Mouse (Mus musculus) thymus, postnatal 0 days (tissue): Measurements from ENCODE around the gene Ptpn21. TPM values are rescaled to one million over a fixed set of nuclear protein-coding genes. Genes with fewer than 3 reads are reported as not detected.

Source experiments
- DNase-seq: peaks from one replicate; pipeline ENCODE4 v3.0.0-alpha.2; 2015; ENCODE audit warnings: low spot score
- polyA plus RNA-seq: library from polyadenylated mRNA; unstranded; fragments of >200 nt; fragmentation: Nextera tagmentation; extraction: Ambion mirVana; gene quantifications from 2 replicates; pipeline ENCODE4 v1.2.1, GENCODE M21; 2015

The Ptpn21 gene
- polyA plus RNA-seq, 1 experiment from 2014 or later = 1.6 TPM

DNA sequence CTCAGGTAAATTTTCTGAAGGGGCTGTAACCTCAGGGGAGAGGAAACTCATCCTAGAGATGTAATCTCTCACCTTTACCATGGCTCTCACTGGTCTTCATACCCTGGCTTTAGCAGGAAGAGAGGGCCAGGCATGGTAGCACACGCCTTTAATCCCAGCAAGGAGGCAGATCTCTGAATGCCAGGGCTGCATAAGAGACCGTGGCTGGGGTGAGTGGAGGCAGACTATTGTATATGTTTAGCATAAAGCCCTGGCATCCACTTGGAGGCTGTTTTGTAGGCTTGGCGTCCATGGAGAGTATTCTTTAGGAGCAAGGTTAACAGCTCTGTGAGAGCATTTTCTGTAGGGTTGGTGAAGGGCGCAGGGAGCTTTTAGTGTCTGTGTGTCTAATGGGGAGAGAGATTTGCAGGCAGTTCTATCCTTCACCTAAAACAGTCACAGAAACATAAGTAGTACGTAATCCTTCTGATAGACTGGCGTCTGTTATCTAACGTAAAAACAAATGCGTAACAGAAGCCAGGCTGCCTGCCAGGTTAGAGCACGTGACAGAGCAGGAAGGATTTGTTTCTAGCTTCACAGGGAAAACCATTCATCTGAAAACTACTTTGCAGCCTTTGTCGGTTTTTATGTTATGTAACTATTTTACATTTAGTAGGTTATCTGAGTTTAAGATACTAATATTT, 68.9 kb downstream of the Ptpn21 start:
- no peak for DNase-seq

DNA sequence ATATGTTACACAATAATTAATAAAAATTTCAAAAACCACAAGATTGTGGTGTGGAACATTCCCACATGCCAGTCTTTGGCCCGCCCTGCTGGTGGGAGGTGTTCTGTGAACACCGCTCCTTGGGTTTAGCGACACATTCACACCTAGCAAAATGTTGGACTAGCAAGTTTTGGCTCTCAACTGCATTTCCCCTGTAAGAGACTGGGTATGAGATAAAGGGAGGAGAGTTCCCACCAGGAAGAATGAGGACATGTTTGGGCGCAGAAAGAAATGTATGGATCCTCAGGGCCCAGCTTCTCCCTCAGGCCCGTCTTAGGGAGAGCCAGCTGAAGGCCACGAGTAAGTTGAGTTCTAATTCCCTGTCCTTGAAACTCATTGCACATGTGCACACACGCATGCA, 74.6 kb downstream of the Ptpn21 start:
- DNase-seq = no peak

DNA sequence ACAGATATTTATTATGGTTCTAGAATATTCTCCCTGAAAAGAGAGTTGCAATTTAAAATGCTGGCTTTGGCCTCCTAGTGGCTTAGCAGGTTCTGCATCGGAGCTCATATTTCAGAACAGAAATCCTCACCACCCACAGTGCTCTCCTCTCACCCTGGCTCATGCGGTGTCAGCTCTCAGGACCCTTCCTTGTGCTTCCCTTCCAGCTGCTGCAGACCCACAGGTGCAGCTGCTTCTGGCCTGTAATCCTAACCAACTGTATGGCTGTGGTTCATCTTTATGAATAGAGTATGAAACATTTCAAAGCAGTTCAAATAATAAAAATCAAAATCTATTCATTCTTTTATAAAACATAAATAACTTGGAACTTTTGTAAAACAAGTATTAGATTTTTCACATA, 80.3 kb downstream of the Ptpn21 start:
- no peak for DNase-seq

DNA sequence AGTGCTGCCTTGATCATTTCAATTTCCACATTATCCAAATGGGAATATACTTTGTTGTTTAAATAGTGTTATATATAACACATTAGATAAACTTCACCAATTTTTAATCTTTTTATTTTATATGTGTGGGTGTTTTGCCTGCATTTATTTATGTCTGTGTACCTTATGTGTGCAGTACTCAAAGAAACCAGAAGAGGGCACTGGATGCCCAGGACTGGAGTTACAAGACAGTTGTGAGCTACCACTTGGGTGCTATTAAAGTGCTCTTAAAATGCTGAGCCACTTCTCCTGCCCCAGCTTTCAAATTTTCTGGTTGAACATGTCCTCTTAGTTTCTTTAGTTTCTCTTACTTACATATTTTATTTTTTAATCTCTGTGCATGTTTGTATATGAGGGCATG, 92.4 kb downstream of the Ptpn21 start:
- DNase-seq = no peak

DNA sequence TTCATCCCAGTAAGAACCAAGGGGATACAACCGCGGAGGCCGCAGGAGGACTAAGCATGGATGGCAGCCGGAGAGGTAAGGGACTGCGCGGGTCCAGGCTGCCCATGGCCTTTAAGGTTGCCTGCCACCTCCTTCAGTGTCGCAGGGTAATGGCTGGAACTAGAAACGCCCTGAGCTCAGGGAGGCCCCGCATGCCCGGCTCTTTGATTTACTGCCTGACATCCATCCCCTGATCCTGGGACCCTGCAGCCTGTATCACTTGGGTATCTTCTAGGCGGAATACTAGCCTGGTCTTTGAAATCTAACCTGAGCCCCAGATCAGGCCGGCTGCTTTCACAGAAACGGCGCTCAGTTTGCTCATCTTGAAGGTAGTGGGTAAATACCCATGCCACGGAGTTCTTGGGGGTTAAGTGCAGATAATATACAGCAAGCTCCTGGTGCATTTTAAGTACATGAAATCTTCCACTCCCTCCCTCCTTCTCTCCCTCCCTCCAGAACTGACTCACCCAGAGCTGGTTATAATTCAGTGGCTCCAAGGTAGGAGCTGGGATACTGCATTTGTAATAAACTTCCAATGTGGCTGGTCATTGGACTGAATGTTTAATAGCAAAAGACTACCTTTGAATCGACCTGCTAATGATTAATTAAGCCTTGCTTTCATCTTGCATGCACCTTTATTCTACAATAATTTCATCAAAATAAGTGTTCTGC, 108.8 kb downstream of the Ptpn21 start:
- no peak for DNase-seq

DNA sequence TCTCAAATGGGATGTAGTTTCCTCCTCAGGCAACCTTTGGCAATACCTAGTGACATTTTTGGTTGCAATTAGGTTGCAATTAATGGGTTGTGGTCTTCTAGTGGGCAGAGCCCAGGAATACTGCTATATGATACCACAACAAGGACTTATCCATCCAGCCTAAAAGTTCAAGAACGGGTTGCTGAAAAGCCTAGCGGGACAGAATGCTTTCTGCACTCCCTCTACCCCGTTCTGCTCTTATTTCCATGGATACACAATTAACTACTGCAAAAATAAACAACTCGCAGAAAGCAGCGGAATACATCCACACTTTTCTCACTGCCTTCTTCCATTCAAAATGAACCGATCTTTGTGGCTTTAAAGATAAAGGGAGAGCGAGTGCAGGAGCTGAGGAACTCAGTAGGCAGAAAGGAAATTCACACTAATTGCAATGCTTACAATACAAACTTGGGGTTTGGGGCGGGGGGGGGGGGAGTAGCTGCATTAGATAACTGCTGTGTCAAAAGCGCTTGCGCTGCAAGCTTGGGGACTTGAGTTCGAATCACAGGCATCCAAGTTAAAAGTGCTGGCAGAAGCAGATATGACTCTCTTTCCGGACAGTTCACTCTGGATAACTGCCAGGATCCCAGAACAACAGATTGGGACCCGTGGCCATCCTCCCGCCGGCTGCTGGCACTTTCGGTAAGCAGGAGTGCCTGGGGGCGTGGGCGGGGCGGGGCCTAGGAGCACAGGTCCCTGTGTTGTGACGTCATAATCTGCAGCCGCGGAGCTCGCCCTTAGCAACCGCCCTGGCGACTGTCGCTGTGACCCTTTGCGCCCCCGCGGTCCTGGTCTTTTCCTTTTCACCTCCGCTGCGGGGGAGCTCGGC, 109.6 kb downstream of the Ptpn21 start, which contains the start of gene Spata7:
Gene Spata7 (plus strand): TSS at position 766 of the 868 bp plus-strand sequence.
- DNase-seq = peak; percentile 78

Other genes with a start within 250 kb of the Ptpn21 start
- 0.10 and 0.18 TPM in 2 replicates for gene Kcnk10, start 159.1 kb downstream of the Ptpn21 start, polyA plus RNA-seq
- gene Spata7, start 109.2 kb downstream of the Ptpn21 start, polyA plus RNA-seq = 4.7 and 5.6 TPM in 2 replicates
- 96.2 and 101 TPM in 2 replicates for gene Zc3h14, start 9.6 kb upstream of the Ptpn21 start, polyA plus RNA-seq
- gene Eml5, start 164.1 kb upstream of the Ptpn21 start, polyA plus RNA-seq = 3.1 and 4.7 TPM in 2 replicates
- gene Ttc8, start 183.2 kb upstream of the Ptpn21 start, polyA plus RNA-seq = 10.2 and 10.9 TPM in 2 replicates